Mouse (Mus musculus): ENCODE data around the gene Bcl2l11. TPM values are rescaled to one million over a fixed set of nuclear protein-coding genes. Genes with fewer than 3 reads are reported as not detected.

Bcl2l11 gene
- total RNA-seq (2018; cell fraction: chromatin; rRNA removed), result 1,000 to 10,000 TPM in 5 of 26 experiments, 100 to 1,000 TPM in 20, 10 to 100 TPM in 1; 77.7 to 2,239 (median 382) TPM
- total RNA-seq (2018; cell fraction: cytosol; rRNA removed), result 100 to 1,000 TPM in 15 of 26 experiments, 10 to 100 TPM in 11; 55.8 to 354 (median 103) TPM
- total RNA-seq (2018; cell fraction: nucleus; rRNA removed), result 1,000 to 10,000 TPM in 5 of 26 experiments, 100 to 1,000 TPM in 20, 10 to 100 TPM in 1; 81.4 to 1,605 (median 334) TPM
- 36.8 to 69.0 TPM (median 38.6 TPM) in 3 replicates for polyA plus RNA-seq (2018)

- Histone ChIP-seq H3K79me2 (ENCODE audit: inconsistent target) (peaks cover 45% of the 10 kb centered on the region), H3K27ac (peak within 1 kb of the TSS; percentile 51), H3K36me3 (ENCODE audit: inconsistent target) (peaks cover 21% of the 10 kb centered on the region), H3K4me3 (ENCODE audit: inconsistent target) (peak within 1 kb of the TSS; percentile 88)
- under 1% methylated on average over 69 of the region's 76 CpGs for WGBS (ENCODE audit: missing documents)
These were observed at the start of gene Bcl2l11 for GRCm38 (mm10) chr2:128125635-128126470. Gene Bcl2l11 (plus strand): TSS chr2:128126038.

DNA sequence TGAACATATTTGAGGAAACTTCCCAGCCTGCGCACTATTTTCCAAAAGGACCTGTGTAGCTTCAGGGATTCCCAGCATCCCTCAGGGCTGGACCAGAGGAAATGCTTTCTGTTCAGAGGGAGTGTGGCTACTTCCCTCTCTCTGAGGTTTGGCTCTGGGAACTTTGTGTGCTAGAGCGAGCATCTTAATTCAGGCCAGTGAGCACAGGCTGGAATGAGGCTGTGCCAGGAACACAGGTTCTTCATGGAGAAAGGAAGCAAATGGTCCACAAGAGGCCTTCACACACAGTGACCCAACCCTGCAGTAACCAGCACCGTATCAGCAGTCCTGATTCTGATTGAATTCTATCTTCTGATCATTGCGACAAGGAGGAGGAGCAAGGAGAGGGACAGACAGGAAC lies 48.9 kb upstream of the Bcl2l11 start:
- no peak overlapping the region for H3K27ac ChIP-seq
- no peaks in the 10 kb centered on the region for H3K79me2 ChIP-seq (ENCODE audit: inconsistent target)
- H3K4me3 ChIP-seq (ENCODE audit: inconsistent target), result no peak overlapping the region
- 89% methylated on average over 4 of the region's 4 CpGs for WGBS (ENCODE audit: missing documents)
- H3K36me3 ChIP-seq (ENCODE audit: inconsistent target), result no peaks in the 10 kb centered on the region

GRCm38 (mm10) chr2:128078859-128079258 lies 47.0 kb upstream of the Bcl2l11 start:
- no peaks in the 10 kb centered on the region for H3K79me2 ChIP-seq (ENCODE audit: inconsistent target)
- H3K4me3 ChIP-seq (ENCODE audit: inconsistent target), result no peak overlapping the region
- 57% methylated on average over 5 of the region's 5 CpGs for WGBS (ENCODE audit: missing documents)
- H3K27ac ChIP-seq, result no peak overlapping the region
- no peaks in the 10 kb centered on the region for H3K36me3 ChIP-seq (ENCODE audit: inconsistent target)

- no peaks in the 10 kb centered on the region for H3K79me2 ChIP-seq (ENCODE audit: inconsistent target)
- no peak overlapping the region for H3K4me3 ChIP-seq (ENCODE audit: inconsistent target)
- H3K36me3 ChIP-seq (ENCODE audit: inconsistent target), result no peaks in the 10 kb centered on the region
- H3K27ac ChIP-seq, result no peak overlapping the region
- WGBS (ENCODE audit: missing documents), result 96% methylated on average over 6 of the region's 6 CpGs
These were observed 46.5 kb upstream of the Bcl2l11 start for GRCm38 (mm10) chr2:128079316-128079715.

- Histone ChIP-seq H3K4me3 (ENCODE audit: inconsistent target) (no peak overlapping the region), H3K27ac (no peak overlapping the region), H3K36me3 (ENCODE audit: inconsistent target) (no peaks in the 10 kb centered on the region), H3K79me2 (ENCODE audit: inconsistent target) (no peaks in the 10 kb centered on the region)
- WGBS (ENCODE audit: missing documents), result 25% methylated on average over 3 of the region's 3 CpGs
These were observed 42.0 kb upstream of the Bcl2l11 start for GRCm38 (mm10) chr2:128083844-128084243.

- Histone ChIP-seq H3K36me3 (ENCODE audit: inconsistent target) (no peaks in the 10 kb centered on the region), H3K79me2 (ENCODE audit: inconsistent target) (no peaks in the 10 kb centered on the region), H3K4me3 (ENCODE audit: inconsistent target) (no peak overlapping the region), H3K27ac (no peak overlapping the region)
- 94% methylated on average over 5 of the region's 5 CpGs for WGBS (ENCODE audit: missing documents)
These were observed 41.2 kb upstream of the Bcl2l11 start for GRCm38 (mm10) chr2:128084607-128085006.

GRCm38 (mm10) chr2:128085481-128085880 lies 40.4 kb upstream of the Bcl2l11 start:
- WGBS (ENCODE audit: missing documents), result 88% methylated on average over 1 of the region's 1 CpGs
- Histone ChIP-seq H3K79me2 (ENCODE audit: inconsistent target) (no peaks in the 10 kb centered on the region), H3K27ac (no peak overlapping the region), H3K4me3 (ENCODE audit: inconsistent target) (no peak overlapping the region), H3K36me3 (ENCODE audit: inconsistent target) (no peaks in the 10 kb centered on the region)

DNA sequence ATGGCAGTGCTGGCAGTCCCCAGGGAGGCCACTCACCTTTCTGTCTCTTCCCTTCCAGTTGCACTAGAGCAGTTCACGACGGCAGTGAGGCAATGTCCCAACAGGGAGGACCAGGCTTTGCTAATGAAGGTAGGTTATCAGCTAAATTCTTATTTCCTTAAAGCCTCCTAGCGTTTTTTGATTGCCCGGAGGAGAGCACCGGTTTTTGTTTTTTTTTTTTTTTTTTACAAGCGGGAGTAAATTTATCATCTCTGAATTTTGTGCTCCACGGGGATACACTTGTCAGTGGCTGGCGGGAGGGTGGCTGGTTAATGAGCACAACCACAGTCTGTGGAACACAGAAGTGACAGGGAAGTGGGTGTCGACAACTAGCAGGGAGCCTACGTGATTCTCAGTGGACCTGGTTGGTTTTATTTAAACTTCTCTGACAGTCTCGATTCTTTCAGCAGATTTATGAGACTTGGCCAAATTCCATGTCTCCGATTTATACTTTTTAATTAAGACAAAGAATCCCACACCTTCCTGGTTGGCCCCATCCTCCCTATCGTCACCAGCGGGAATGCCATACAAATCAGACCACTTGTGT lies 39.4 kb upstream of the Bcl2l11 start:
- Histone ChIP-seq H3K27ac (no peak overlapping the region), H3K79me2 (ENCODE audit: inconsistent target) (no peaks in the 10 kb centered on the region), H3K36me3 (ENCODE audit: inconsistent target) (no peaks in the 10 kb centered on the region), H3K4me3 (ENCODE audit: inconsistent target) (no peak overlapping the region)
- 89% methylated on average over 13 of the region's 14 CpGs for WGBS (ENCODE audit: missing documents)

DNA sequence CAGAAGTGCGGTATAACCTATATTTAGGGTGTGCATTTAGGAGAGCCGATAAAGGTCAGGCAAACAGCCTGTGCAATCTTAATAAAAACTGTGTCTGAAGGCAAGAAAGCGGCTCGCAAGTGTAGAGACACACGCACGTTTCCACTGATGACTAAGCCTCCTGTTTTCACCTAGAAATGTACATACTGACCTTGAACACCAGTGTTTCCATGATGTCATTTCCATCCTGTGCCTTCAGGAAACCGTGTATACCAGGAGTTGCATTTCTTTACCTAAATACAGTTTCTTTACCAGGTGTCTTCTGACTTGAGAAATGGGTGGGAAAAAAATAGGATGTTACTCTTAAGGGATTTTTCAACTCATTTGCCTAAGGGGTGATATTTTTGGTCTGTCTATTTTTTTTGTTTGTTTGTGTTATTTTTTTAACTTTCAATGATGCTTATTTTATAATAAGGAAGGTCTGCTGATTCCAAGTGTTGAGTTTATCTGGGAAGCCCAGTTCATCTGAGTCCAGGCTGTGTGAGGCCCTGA lies 38.8 kb upstream of the Bcl2l11 start:
- Histone ChIP-seq H3K36me3 (ENCODE audit: inconsistent target) (no peaks in the 10 kb centered on the region), H3K4me3 (ENCODE audit: inconsistent target) (no peak overlapping the region), H3K79me2 (ENCODE audit: inconsistent target) (no peaks in the 10 kb centered on the region), H3K27ac (no peak overlapping the region)
- 83% methylated on average over 7 of the region's 7 CpGs for WGBS (ENCODE audit: missing documents)

DNA sequence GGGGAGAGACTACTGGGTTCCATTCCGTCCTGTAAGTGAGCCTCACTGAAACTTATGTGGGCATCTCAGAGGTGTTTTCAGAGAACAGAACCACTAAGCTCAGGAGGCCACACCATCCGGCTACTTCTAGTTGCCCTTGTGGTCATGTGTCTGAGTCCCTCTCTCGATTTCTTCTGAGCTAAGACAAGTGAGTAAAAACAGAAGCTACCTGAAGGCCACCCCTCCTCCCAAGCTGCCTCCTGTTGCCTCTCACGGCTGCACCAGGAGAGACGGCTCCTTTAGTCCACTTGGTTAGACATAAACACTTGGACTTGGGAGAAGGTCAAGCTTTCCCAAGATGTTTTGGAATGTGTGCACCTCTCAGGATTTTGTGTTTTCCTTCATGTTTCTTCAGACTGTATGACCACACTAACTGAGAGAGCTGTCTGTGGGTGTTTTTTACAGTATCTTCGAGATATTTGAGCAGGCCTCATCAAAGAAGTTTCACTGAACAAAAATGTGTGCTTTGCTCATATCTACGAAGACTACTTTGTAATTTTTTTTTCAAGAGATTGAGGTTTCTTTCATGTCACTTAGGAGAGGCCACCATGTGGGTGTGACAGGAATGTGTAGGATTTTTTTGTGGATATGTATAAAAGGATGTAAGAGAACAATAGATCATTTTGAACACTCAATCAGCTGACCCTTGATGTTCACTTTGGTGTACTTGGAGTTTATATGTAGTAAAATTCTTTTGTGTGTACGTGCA lies 37.9 kb upstream of the Bcl2l11 start:
- Histone ChIP-seq H3K79me2 (ENCODE audit: inconsistent target) (no peaks in the 10 kb centered on the region), H3K36me3 (ENCODE audit: inconsistent target) (no peaks in the 10 kb centered on the region), H3K4me3 (ENCODE audit: inconsistent target) (no peak overlapping the region), H3K27ac (no peak overlapping the region)
- 93% methylated on average over 8 of the region's 8 CpGs for WGBS (ENCODE audit: missing documents)

DNA sequence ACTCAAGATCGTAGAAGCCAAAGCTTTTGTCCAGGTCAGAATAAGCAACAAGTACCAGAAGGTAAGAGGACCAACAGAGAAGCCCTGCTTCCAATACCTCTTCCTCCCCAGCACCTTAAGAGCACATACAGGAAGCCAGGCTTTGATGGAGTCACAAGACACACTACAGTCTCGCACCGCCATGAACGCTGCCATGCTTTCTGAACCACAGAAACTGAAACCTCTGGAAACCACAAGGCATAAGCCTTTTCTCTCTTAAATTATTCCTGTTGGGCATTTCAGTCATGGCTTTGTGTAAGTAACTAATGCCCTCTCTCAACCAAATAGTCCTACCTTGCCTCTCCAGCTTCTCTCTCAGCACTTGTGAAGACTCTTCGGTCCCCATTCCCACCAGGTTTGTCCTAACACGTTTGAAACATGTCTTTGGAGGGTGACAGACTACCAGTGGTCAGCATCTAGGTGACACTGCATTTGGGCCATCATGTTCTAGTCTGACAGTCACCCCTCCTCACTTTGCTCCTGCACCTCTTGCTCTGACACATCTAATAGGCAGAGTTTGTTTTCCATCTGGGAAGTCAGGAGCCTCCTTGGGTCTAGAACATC lies 35.5 kb upstream of the Bcl2l11 start:
- no peaks in the 10 kb centered on the region for H3K36me3 ChIP-seq (ENCODE audit: inconsistent target)
- no peaks in the 10 kb centered on the region for H3K79me2 ChIP-seq (ENCODE audit: inconsistent target)
- H3K27ac ChIP-seq, result no peak overlapping the region
- 67% methylated on average over 6 of the region's 6 CpGs for WGBS (ENCODE audit: missing documents)
- no peak overlapping the region for H3K4me3 ChIP-seq (ENCODE audit: inconsistent target)

GRCm38 (mm10) chr2:128091431-128092369 lies 34.1 kb upstream of the Bcl2l11 start:
- WGBS (ENCODE audit: missing documents), result 92% methylated on average over 11 of the region's 11 CpGs
- Histone ChIP-seq H3K36me3 (ENCODE audit: inconsistent target) (no peaks in the 10 kb centered on the region), H3K27ac (no peak overlapping the region), H3K79me2 (ENCODE audit: inconsistent target) (no peaks in the 10 kb centered on the region), H3K4me3 (ENCODE audit: inconsistent target) (no peak overlapping the region)

- H3K27ac ChIP-seq, result no peak overlapping the region
- no peaks in the 10 kb centered on the region for H3K79me2 ChIP-seq (ENCODE audit: inconsistent target)
- no peak overlapping the region for H3K4me3 ChIP-seq (ENCODE audit: inconsistent target)
- H3K36me3 ChIP-seq (ENCODE audit: inconsistent target), result no peaks in the 10 kb centered on the region
- 100% methylated on average over 2 of the region's 2 CpGs for WGBS (ENCODE audit: missing documents)
These were observed 33.4 kb upstream of the Bcl2l11 start for GRCm38 (mm10) chr2:128092451-128092850.
